In the genomic region with DNA sequence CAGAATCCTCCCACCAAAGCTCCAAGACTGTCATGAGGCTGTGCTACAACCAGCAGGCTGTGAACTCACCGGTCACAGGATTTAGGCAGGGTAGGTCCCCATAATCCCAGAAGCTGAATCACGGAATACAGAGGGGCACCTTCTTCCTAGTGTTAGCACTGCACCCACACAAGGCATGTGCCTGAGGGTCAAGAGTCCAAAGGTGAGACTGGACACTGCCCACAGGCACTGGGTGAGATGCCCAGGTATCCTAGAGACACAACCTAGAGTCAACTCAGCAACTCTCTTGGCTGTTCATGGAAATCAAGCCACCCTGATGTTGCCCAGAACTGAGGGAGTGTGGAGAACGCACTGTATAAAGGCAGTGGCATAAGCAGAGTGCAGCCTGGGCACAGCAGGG, we compare ENCODE assay signal across 11 mouse cellular contexts. TPM values are rescaled to one million over a fixed set of nuclear protein-coding genes. Genes with fewer than 3 reads are reported as not detected.
DNase-seq lines count a peak whose midpoint lies in the region; ATAC-seq and TF ChIP-seq lines count a peak whose summit lies in the region.
"Had no signal": no experiment of that assay in that cellular context is flagged by ENCODE, and none has a peak within 500 bp of the region (broad histone marks: within the 10 kb centered on the region; RNA-seq: fewer than 3 reads in every experiment).

No protein-coding gene starts in this region.

- no peak overlapping the region for H3K4me3 ChIP-seq in forebrain, embryonic 15.5 days
- H3K4me3 ChIP-seq in forebrain, embryonic 10.5 days: no peak overlapping the region
- no peak overlapping the region for H3K4me3 ChIP-seq in liver, embryonic 16.5 days (ENCODE audit: low read depth, low read length)
- no peak overlapping the region for H3K4me3 ChIP-seq in liver, embryonic 12.5 days
- H3K4me3 ChIP-seq in stomach, postnatal 0 days (ENCODE audit: low read depth, low read length): no peak overlapping the region
- H3K4me3 ChIP-seq: gastrocnemius, adult 2 months; neural tube, embryonic 15.5 days had no signal

- H3K9ac ChIP-seq in forebrain, embryonic 15.5 days (replicated peaks): no peak overlapping the region
- H3K9ac ChIP-seq in liver, embryonic 16.5 days (ENCODE audit: low read depth, low read length): no peak overlapping the region
- no peak overlapping the region for H3K9ac ChIP-seq in liver, embryonic 12.5 days
- H3K9ac ChIP-seq in stomach, postnatal 0 days (ENCODE audit: low read length): no peak overlapping the region
- H3K9ac ChIP-seq: lung, embryonic 14.5 days; neural tube, embryonic 15.5 days had no signal

- 0 out of 2 replicates have a peak, but pooled peaks have one; percentile 23 for ATAC-seq in forebrain, embryonic 15.5 days (replicated peaks)
- 0 out of 2 replicates have a peak, but pooled peaks have one; percentile 13 for ATAC-seq in liver, embryonic 16.5 days (ENCODE audit: low read depth)
- no peak for ATAC-seq in liver, embryonic 12.5 days
- peak; percentile 28 for ATAC-seq in stomach, postnatal 0 days (ENCODE audit: low FRiP score, low TSS enrichment)

- H3K36me3 ChIP-seq in forebrain, embryonic 15.5 days: no peaks in the 10 kb centered on the region
- H3K36me3 ChIP-seq in forebrain, embryonic 10.5 days (replicated peaks): no peaks in the 10 kb centered on the region
- no peaks in the 10 kb centered on the region for H3K36me3 ChIP-seq in liver, embryonic 16.5 days (ENCODE audit: control insufficient read depth, insufficient read depth)
- no peaks in the 10 kb centered on the region for H3K36me3 ChIP-seq in liver, embryonic 12.5 days
- no peaks in the 10 kb centered on the region for H3K36me3 ChIP-seq in stomach, postnatal 0 days (ENCODE audit: control insufficient read depth, insufficient read depth, low read length)
- H3K36me3 ChIP-seq: neural tube, embryonic 15.5 days had no signal

- no peak for DNase-seq in forebrain, embryonic 10.5 days (ENCODE audit: extremely low spot score, low spot score)
- DNase-seq in kidney, adult 18-20 months: peak; percentile 28
- no peak for DNase-seq in kidney, postnatal 10 days
- no peak for DNase-seq in stomach, postnatal 0 days (ENCODE audit: low spot score)

- H3K4me1 ChIP-seq in forebrain, embryonic 15.5 days: peaks cover 3% of the 10 kb centered on the region; the same call in 1 of the 2 replicates
- peaks cover under 1% of the 10 kb centered on the region; the same call in 1 of the 2 replicates for H3K4me1 ChIP-seq in forebrain, embryonic 10.5 days
- H3K4me1 ChIP-seq in liver, embryonic 16.5 days (ENCODE audit: control insufficient read depth, low read depth, low read length): no peaks in the 10 kb centered on the region
- H3K4me1 ChIP-seq in liver, embryonic 12.5 days: no peaks in the 10 kb centered on the region
- H3K4me1 ChIP-seq in stomach, postnatal 0 days (replicated peaks; ENCODE audit: control insufficient read depth, insufficient read depth): no peaks in the 10 kb centered on the region

- no peak overlapping the region for H3K27ac ChIP-seq in forebrain, embryonic 15.5 days (replicated peaks)
- H3K27ac ChIP-seq in forebrain, embryonic 10.5 days: no peak overlapping the region
- no peak overlapping the region for H3K27ac ChIP-seq in liver, embryonic 16.5 days (ENCODE audit: low read length)
- H3K27ac ChIP-seq in liver, embryonic 12.5 days: no peak overlapping the region
- no peak overlapping the region for H3K27ac ChIP-seq in stomach, postnatal 0 days (replicated peaks)
- H3K27ac ChIP-seq: gastrocnemius, adult 2 months; neural tube, embryonic 15.5 days had no signal

- no peak for TF ChIP-seq EP300 in stomach, postnatal 0 days (optimal IDR thresholded peaks at IDR 0.05)

- H3K9me3 ChIP-seq in forebrain, embryonic 15.5 days: no peaks in the 10 kb centered on the region
- H3K9me3 ChIP-seq in forebrain, embryonic 10.5 days: no peaks in the 10 kb centered on the region
- H3K9me3 ChIP-seq in liver, embryonic 16.5 days (replicated peaks; ENCODE audit: control insufficient read depth, low read length): no peaks in the 10 kb centered on the region
- no peaks in the 10 kb centered on the region for H3K9me3 ChIP-seq in liver, embryonic 12.5 days (replicated peaks)
- H3K9me3 ChIP-seq in stomach, postnatal 0 days (ENCODE audit: control insufficient read depth, low read length): no peaks in the 10 kb centered on the region
- H3K9me3 ChIP-seq: neural tube, embryonic 15.5 days had no signal

- TF ChIP-seq CTCF in stomach, postnatal 0 days (IDR thresholded peaks at IDR 0.05; ENCODE audit: low read depth): no peak

- H3K4me2 ChIP-seq in forebrain, embryonic 15.5 days (replicated peaks): no peak overlapping the region
- H3K4me2 ChIP-seq in liver, embryonic 16.5 days (ENCODE audit: low read depth, low read length): no peak overlapping the region
- H3K4me2 ChIP-seq in liver, embryonic 12.5 days: no peak overlapping the region
- H3K4me2 ChIP-seq in stomach, postnatal 0 days (replicated peaks; ENCODE audit: low read depth): no peak overlapping the region
- H3K4me2 ChIP-seq: liver, embryonic 11.5 days; lung, embryonic 14.5 days; neural tube, embryonic 15.5 days had no signal

- H3K27me3 ChIP-seq in forebrain, embryonic 15.5 days: no peaks in the 10 kb centered on the region
- H3K27me3 ChIP-seq in forebrain, embryonic 10.5 days (ENCODE audit: poor library complexity, severe bottlenecking): no peaks in the 10 kb centered on the region
- H3K27me3 ChIP-seq in liver, embryonic 16.5 days (ENCODE audit: control insufficient read depth, insufficient read depth, low read depth, low read length): no peaks in the 10 kb centered on the region
- peaks cover 9% of the 10 kb centered on the region; the same call in 1 of the 2 replicates for H3K27me3 ChIP-seq in liver, embryonic 12.5 days (replicated peaks)
- H3K27me3 ChIP-seq in stomach, postnatal 0 days (ENCODE audit: control insufficient read depth, insufficient read depth, low read length): no peaks in the 10 kb centered on the region
- H3K27me3 ChIP-seq: neural tube, embryonic 15.5 days had no signal

- 86% methylated on average over 3 of the region's 3 CpGs for WGBS in forebrain, embryonic 15.5 days
- 78% methylated on average over 3 of the region's 3 CpGs for WGBS in forebrain, embryonic 10.5 days
- WGBS in liver, embryonic 16.5 days (ENCODE audit: insufficient replicate concordance): 67% methylated on average over 3 of the region's 3 CpGs
- 63% methylated on average over 3 of the region's 3 CpGs for WGBS in liver, embryonic 12.5 days (ENCODE audit: insufficient replicate concordance)
- WGBS in stomach, postnatal 0 days: 78% methylated on average over 3 of the region's 3 CpGs

RNA-seq across cellular contexts. Expression of a gene that starts 44.2 kb away (rescaled TPM):
- 165 and 171 TPM in 2 replicates for polyA plus RNA-seq in forebrain, embryonic 15.5 days (2015; fragmentation: Nextera tagmentation; extraction: Ambion mirVana)
- polyA plus RNA-seq in forebrain, embryonic 10.5 days (2016; fragmentation: Nextera tagmentation; extraction: Ambion mirVana): 192 and 204 TPM in 2 replicates
- 33.7 and 34.1 TPM in 2 replicates for polyA plus RNA-seq in liver, embryonic 16.5 days (2015; fragmentation: Nextera tagmentation; extraction: Ambion mirVana)
- polyA plus RNA-seq in liver, embryonic 12.5 days (2016; fragmentation: Nextera tagmentation; extraction: Ambion mirVana): 61.7 and 65.3 TPM in 2 replicates
- polyA plus RNA-seq in stomach, postnatal 0 days (2015; fragmentation: Nextera tagmentation; extraction: Ambion mirVana): 137 and 141 TPM in 2 replicates
